Mouse (Mus musculus) gastrocnemius, postnatal 4 days (tissue): ENCODE measurements around the gene Erh. TPM values are rescaled to one million over a fixed set of nuclear protein-coding genes. Genes with fewer than 3 reads are reported as not detected.
A peak's percentile ranks its signal among the peaks of the same experiment; 100 is the strongest.

ENCODE experiments used
- DNase-seq, 2 experiments: peaks; one replicate each; pipeline ENCODE4 v3.0.0; 2021 to 2022; ENCODE audit warnings: low spot score in 2 of 2, mixed read lengths in 2 of 2
- long read RNA-seq, 2 experiments: library from polyadenylated mRNA; stranded (forward); transcript quantifications; one replicate each; pipeline ENCODE4 v2.0.0; 2021
- total RNA-seq, 2 experiments: library from RNA; stranded (reverse); gene quantifications; 2 replicates each; pipeline ENCODE4 v1.2.3; 2021

The Erh gene
- total RNA-seq, result 10 to 100 TPM; 57.7 to 61.6 TPM
- long read RNA-seq, experiment 1, transcript Erh-202 (5 exons, 506 nt), result minor isoform, 15 of 192 reads
- long read RNA-seq, experiment 1, transcript Erh-201 (4 exons, 1,293 nt), result major isoform, 173 of 192 reads
- long read RNA-seq, experiment 1, partial matches to known transcripts, result 4 of 192 reads
- long read RNA-seq, experiment 1, other reads (novel, unspliced or antisense), result 0 of 192 reads
- long read RNA-seq, experiment 2, transcript Erh-202 (5 exons, 506 nt), result minor isoform, 15 of 180 reads
- long read RNA-seq, experiment 2, transcript Erh-201 (4 exons, 1,293 nt), result major isoform, 156 of 180 reads
- long read RNA-seq, experiment 2, partial matches to known transcripts, result 2 of 180 reads
- long read RNA-seq, experiment 2, other reads (novel, unspliced or antisense), result 7 of 180 reads

- peak; percentile 78 to 93 for DNase-seq
Observed at GRCm38 (mm10) chr12:80643693-80644505, at the start of gene Erh, which contains the start of gene Slc39a9. Gene Erh, minus strand, starts transcription at chr12:80644341. Gene Slc39a9, plus strand, starts transcription at chr12:80643883.

DNA sequence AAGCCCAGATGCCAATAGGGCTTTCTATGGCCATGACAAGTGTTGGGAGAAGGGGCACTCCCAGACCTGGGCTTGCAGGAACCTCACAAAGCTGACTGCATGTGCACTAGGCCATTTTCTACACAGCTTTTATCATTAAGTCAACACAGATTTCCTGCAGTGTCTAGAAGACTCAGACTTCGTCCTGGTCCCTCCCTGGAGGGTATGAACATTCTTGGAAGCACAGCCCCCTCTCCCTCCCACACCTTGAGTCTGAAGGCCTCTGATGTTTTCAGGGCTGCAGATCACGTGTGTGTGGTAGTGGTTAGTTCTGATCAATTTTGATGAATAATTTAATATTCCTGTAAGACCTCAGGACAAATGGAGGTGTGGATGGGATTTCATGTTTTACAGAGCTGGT is 49.6 kb upstream of the Erh start:
- DNase-seq, result no peak

DNA sequence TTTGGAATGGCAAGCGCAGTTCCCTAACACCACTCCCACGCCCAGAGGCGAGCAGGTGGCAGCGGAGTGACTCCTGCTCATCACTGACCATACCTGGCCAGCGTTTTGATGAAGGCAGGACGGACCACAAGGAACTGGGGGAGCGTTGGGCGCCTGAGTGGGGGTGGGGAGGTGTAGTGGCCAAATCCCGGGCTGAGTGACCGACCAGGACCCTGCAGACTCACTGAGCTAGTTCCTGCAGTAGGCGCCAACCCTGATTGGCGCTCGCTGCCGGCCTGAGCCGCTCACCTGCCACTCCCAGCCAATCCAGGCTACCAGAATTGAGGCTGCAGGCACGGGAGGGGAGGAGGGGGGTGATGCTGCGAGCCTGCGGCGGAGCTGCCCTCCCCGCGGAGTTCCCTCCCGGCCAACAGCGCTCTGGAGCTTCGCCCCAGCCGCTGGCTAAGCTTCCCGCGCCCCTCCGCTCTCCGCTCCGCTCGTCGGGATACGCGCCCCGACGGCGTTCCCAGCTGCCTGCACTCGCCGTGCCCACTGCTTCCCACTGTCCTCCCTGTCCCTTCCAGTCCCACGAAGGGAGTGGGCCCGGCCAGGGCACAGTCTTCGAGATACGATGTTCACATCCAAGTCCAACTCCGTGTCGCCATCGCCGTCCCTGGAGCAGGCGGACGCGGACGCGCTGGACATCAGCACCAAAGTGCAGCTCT is 48.3 kb upstream of the Erh start, which contains the start of gene Plekhd1:
TSS of gene Plekhd1 (plus strand) at position 323 of the 704 bp plus-strand sequence.
- DNase-seq, result peak in 1 of 2 experiments; percentile 25

GRCm38 (mm10) chr12:80691671-80692091 is 47.5 kb upstream of the Erh start:
- DNase-seq, result no peak

DNA sequence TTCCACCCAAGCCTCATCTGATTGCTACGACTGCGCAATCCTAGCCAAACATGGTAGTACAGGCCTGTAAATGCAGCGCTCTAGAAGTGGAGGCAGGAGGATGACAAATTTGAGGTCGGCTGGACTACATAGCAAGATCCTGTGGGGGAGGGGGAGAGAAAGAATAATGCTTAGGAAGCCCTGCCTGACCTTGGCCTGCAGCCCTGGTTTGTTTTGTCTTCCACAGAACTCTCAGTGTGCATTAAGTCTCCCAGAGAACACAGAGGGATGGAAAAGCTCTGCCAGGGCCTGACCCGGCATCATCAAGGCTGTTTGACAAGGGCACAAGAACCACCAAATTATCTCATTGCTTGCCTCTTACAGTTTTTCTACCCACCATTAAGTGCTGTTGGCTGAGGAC is 45.6 kb upstream of the Erh start:
- DNase-seq, result no peak

DNA sequence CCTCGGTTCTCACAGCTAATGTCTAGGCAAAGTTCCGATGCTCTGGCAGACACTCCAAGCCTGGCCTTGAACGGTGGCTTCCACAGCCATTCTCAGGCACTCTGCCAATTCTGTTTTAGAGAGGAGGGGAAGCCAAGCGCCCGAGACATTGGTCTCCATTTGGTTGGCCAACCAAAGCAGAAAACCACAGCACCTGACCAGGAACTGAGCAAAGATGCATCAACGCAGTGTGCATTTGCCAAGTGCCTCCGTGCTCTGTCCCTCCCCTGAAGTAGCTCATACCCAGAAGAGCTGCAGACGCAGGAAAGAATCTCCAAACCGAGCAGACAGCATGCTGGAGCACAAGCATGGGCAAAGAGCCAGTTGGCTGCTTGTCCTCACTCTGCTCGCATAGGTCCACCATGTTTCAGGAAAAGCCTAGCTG is 43.7 kb upstream of the Erh start:
- peak in 1 of 2 experiments; percentile 34 for DNase-seq

GRCm38 (mm10) chr12:80684316-80684715 is 40.2 kb upstream of the Erh start:
- no peak for DNase-seq

DNA sequence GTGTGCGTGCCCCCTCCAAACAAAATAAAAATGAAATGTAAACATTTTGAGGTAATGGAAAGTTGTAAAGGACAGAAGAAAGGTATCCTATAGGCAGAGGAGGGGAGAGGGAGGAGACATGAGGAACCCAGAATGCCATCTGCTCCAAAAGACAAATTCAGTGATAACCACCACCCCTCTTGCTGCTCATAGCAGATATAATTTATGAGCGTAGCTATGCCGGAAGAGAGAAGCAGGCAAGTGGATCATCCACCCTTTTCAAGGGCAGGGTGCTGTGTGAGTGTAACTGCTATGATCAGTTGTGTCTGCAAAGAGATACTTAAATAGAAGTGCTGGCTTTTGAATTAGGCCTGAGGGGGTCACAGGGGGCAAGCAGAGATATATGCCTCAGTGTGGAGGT is 39.4 kb upstream of the Erh start:
- no peak for DNase-seq

- DNase-seq, result no peak
Observed at GRCm38 (mm10) chr12:80681340-80681739, 37.2 kb upstream of the Erh start.

GRCm38 (mm10) chr12:80673170-80673569 is 29.0 kb upstream of the Erh start:
- peak in 1 of 2 experiments; percentile 37 for DNase-seq

- DNase-seq, result no peak
Observed at GRCm38 (mm10) chr12:80668391-80668790, 24.2 kb upstream of the Erh start.

- no peak for DNase-seq
Observed at GRCm38 (mm10) chr12:80663935-80664334, 19.8 kb upstream of the Erh start.

DNA sequence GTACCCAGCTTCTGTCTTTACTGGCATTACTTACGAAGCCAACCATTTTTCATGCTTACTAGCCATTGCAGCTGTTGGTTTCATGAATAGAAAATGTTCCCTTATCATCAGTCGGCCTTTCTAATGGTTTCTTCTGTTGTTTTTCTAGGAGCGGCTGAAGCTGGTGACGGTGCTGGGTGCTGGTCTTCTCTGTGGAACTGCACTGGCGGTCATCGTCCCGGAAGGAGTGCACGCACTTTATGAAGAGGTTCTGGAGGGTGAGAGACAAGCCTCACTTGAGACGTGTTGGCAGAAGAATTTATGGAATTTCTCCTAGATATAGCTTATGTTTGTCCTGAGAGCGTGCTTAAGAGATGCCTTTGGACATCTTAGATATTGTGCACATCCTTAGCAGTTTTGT is 18.2 kb upstream of the Erh start:
- DNase-seq, result no peak

DNA sequence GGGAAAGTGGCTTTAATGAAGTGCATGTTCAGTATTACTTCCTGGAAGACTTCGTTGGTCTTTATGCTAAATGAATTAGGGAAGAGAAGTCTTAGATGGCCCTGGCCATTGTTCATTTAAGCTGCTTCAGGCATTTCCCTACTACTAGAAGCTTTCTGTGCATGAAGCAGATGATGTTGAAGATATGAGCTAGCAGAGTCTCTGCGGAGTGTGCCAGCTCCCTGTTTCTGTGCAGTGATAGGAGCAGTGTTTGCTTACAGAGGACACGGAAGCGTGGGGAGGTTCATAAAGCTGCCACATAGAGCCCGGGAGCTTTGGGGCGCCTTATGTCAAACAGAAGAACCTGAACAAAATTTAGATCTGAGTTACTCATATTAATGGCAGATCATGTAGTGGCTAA is 14.5 kb upstream of the Erh start:
- DNase-seq, result no peak

- no peak for DNase-seq
Observed at GRCm38 (mm10) chr12:80654659-80655025, 10.5 kb upstream of the Erh start.

GRCm38 (mm10) chr12:80653951-80654658 is 10.0 kb upstream of the Erh start:
- peak in 1 of 2 experiments; percentile 16 for DNase-seq

DNA sequence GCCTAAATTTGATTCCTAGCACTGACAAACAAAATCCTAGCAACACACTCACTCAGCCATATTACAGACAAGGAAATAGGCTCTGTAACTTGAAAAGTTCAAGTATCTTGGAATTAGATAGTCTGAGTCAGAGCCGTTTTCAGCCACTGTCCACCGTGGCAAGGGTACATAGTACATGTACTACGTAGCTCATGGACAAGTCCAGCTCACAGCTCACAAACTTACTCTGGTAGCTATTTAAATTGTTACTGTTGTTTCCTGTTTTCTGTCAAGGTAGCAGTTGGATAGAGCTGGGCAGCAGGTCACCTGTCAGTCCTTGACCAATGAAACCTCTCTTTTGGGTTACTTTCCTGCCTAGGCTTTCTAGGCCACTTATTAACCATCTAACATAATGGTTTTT is 2.2 kb upstream of the Erh start:
- DNase-seq, result no peak

DNA sequence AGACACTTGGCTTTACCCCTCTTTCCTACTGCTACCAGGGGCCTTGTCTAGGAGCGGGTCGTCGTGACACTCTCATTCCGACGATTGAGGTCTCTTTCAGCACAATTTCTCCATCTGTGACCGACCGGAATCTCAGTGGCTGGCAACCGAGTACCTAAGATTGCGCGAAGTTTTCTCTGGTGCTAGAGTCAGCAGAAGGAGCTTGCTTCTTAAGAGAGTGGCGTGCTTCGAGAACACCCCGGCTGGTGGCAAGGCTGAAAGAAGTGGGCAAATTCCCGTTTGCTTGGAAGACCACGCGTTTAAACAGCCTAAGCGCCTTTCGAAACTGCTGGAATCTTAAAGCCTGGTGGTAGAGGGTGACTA is 346 bp upstream of the Erh start:
- DNase-seq, result no peak

- peak in 1 of 2 experiments; percentile 28 for DNase-seq
Observed at GRCm38 (mm10) chr12:80642725-80643692, 1.1 kb downstream of the Erh start.

DNA sequence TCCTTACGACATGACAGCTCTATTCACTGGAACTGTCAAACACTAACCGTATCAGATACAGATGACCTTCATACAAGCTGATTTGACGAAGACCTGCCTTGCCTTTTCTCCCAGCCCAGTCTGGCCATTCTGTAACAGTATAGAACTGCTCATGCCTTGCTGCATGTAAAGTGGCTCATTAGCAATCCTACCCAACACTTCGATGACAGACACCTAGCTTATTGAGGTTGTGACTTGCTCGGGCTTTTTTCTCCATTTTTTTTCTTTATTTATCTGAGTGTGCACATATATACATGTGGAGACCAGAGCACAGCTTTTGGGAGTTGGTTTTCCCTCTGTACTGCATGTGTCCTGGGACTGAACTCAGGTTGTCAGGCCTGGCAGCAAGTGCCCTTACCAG is 12.4 kb downstream of the Erh start:
- DNase-seq, result no peak
